Mouse (Mus musculus): Measurements from ENCODE around the gene Pomp.

DNA sequence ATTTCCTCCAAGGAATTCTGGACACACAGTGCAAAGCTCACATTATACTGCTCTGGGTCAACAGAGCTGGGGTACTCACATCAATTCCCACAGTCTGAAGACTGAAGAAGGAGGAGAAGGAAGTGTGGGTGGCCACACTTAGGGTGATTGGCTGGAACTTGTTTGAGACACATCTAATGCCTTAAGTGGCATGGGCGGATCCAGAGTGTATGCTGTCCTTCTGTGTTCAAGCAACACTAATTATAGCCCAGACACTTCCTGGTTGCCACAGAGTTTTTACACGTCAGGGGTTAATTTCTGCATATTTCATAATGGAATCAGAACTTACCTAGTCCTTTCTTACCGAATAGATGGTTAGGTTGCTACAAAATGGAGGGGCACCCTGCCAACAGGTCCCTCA is 14.9 kb upstream of the Pomp start:
- TF ChIP-seq CTCF (IDR thresholded peaks at IDR 0.05; ENCODE audit: low read depth), result no peak
- TF ChIP-seq EP300 (IDR thresholded peaks at IDR 0.05; ENCODE audit: low read depth), result no peak
